Mouse (Mus musculus) adrenal gland, adult 8-10 months (tissue): ENCODE data around the gene Pclaf. TPM values are rescaled to one million over a fixed set of nuclear protein-coding genes. Genes with fewer than 3 reads are reported as not detected.

Experiments
- DNase-seq: peaks from one replicate; pipeline ENCODE4 v3.0.0; 2022
- total RNA-seq, 4 experiments: library from RNA; stranded (reverse); gene quantifications; 2 replicates each; pipeline ENCODE4 v1.2.4; 2022

The Pclaf gene
- total RNA-seq: under 1 TPM; 0.61 to 0.97 (median 0.90) TPM

DNA sequence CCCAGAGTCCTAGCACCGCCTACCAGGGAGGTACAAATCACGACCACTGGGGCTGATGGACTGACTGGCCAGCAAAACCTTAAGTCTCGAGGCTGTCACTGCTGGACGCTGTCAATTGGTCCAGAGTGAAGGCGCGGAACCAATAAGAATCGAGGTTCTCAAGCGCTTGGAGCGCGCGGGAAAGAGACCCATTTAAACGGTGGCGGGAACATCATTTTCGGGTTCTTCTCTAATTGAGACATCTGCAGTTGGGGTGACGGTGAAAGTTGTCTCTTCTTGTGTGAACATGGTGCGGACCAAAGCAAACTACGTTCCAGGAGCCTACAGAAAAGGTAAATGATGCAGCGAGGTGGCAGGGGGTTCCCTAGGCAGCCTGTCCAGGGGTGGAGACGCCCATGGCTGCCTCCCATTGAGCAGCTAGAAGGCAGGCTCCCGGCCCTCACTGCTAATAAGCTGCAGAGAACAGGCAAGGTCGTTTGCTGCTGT is at the start of gene Pclaf:
TSS of gene Pclaf (plus strand) at position 95 of the 486 bp plus-strand sequence.
- peak; percentile 67 for DNase-seq

GRCm38 (mm10) chr9:65844421-65845165 is 45.4 kb upstream of the Pclaf start:
- DNase-seq: no peak

DNA sequence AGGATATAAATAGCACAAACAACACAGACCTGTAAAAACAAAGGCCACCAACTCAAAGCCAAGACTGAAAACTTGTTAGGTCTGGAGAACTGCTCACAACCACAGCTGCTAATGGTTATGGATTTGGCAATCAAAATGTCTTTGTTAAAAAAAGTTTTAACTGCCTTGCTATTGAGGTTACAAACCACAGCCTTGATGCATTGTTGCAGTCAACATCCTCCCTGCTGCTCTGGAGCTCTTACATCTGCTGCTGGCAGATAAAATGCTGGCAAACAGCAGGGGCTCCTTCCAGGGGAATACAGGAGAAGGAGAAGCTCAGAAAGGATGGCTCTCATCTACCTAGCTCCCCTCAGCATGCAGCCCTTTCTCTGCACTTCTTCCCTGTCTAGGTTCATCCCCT is 41.9 kb upstream of the Pclaf start:
- DNase-seq: no peak

DNA sequence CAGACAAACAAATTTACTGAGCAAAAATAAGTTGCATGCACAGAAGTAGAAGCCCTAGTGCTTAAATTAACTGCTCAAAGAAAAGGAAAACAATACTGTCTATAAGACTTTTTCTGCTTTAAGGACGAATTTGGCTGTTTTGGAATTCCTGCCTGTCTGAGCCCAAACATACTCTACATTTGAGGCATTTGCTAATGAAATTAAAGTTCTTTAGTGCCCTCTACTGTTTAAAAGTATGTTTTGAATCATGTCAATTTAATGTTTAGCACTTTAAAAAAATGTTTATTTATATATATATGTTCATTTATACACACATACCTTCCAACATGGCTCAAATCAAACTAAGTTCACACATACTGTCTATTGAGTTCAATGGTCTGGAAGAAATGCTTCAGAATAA is 39.8 kb upstream of the Pclaf start:
- no peak for DNase-seq

GRCm38 (mm10) chr9:65859656-65860055 is 30.4 kb upstream of the Pclaf start:
- no peak for DNase-seq

DNA sequence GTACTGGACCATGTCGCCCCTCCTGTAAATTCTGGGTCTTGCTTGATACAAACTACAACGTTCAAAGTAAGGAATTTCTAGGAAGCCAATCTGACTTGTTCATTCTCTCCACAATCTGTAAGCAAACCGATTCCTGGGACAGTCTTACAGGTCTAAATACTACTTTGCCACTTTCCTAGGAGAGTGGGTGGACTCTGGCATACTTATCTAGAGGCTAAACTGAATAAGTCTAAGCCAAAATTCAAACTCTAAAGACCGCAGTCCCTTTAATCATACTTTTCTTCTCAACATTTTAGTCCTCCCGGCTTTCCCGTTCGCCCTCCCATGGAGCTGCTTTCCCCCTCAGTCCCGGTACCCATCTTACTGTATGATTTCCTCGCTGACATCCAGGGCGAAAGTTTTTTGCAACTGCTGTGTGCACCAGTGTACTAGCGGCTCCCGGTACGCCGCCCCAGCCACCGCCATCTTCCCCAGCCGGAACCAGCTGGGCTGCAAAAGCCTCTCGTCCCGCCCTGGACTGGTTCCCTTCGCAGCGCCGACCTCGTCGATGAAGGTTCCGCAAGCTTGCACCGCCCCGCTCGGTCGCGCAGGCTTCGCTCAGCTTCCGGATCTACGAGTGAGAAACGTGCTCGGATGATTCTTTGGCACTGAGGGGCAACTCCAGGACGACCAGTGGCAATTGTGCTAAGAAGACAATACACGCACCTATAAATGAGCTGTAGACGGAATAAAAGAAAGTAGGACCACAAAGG is 5.3 kb upstream of the Pclaf start:
- peak; percentile 87 for DNase-seq

DNA sequence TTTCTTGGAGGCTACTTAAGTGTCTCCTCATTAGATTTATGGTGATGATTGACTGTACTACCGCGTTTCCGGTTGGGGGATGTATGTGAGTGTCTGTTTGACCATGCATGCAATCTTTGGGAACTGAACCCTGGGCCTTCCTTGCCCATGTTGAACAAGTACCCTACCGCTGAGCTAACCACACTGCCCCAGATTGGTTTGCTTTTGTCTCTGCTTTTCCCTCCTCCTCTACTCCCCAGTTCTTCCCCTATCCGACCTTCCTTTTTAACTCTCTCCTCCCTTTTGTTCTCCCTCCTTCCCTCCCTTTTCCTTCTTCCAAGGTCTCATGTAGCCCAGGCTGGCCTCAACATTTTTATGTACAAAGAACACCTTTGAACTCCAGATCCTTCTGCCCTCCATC is 1.1 kb downstream of the Pclaf start:
- DNase-seq: no peak

GRCm38 (mm10) chr9:65896977-65897376 is 6.9 kb downstream of the Pclaf start:
- no peak for DNase-seq

DNA sequence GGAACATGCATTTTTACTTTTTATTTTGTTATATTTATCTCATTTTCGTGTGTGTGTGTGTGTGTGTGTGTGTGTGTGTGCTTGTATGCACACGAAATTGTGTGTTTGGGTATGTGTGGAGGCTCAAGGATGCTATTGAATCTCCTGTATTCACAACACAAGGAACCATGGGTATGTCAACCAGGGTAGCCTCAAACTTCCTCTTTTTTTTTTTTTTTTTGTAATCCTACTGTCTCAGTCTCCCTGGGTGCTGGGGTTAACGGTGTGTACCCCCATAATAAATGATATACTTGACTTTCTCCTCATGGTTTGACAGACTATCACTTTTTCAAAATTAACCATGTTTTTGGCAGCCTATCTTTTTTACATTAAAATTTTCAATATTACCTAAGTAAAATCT is 12.8 kb downstream of the Pclaf start:
- no peak for DNase-seq

DNA sequence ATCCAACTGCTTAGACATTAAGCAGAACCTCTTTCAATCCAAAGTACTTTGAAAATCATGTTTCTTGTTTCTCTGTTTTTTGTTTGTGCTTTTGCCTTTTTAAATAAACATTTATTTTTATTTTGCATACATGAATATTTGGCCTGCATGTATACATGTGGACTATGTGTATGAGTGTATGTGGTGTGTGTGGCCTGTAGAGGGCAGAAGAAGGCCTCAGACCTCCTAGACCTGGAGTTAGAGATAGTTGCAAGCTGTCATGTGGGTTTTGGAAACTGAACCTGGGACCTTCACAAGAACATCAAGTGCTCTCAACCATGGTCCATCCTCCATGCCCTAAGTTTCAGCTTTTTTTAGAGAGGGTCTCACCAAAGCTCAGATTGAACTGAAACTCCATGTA is 13.4 kb downstream of the Pclaf start:
- DNase-seq: no peak

- peak; percentile 97 for DNase-seq
Observed at GRCm38 (mm10) chr9:65908394-65909300, 18.6 kb downstream of the Pclaf start, which contains the start of the genes Trip4 and Csnk1g1. Gene Trip4 (minus strand): TSS chr9:65908794. Gene Csnk1g1 (plus strand): TSS chr9:65908924.

GRCm38 (mm10) chr9:65909301-65909801 is 19.3 kb downstream of the Pclaf start:
- peak; percentile 57 for DNase-seq

DNA sequence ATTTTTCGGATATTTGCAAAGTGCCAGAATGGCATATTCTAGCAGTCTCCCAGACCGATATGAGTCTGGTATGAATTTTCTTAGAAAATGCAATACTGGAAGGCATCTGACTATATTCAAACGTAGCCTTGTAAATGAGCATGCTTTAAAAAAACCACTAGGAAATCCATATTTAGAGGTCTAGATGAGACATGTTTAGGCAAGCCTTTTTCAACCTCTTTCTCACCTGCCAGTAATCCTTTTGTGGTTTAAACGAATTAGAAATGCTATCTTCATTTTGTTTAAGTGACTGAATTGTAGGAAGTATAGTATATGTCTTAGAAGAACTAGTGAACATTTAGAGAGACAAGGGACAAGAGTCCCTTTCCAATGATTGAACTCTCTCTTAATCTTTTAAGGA is 19.8 kb downstream of the Pclaf start:
- no peak for DNase-seq

DNA sequence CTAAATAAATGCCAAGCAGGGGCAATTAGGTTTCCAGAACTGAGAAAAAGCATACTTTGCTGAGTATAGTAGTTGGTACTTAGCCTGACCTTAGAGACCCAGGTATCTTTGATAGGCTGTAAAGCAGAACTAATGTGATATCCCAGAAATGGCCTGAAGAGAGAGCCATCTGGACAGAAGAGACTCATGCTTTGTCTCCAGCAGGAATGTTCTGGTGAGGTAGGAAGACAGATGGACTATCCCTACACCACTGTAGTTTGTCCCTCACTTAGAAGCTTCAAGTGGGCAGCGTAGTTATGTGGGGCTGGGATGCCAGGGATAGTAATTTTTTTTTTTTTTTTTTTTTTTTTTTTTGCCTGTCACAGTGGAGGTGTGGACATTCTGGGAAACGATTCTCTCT is 23.9 kb downstream of the Pclaf start:
- no peak for DNase-seq

DNA sequence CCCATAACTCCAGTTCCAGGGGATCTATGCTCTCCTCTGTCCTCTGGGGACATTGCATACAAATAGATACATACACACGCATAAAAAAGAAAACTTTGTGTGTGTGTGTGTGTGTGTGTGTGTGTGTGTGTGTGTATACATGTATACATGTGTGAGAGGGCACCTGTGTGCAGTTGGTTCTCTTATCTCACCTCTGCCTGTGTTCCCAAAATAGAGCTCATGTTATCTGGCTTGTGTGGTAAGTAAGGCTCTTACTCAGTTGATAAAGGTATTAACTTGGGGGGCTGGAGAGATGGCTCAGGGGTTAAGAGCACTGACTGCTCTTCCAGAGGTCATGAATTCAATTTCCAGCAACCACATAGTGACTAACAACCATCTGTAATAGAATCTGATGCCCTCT is 27.0 kb downstream of the Pclaf start:
- DNase-seq: no peak

DNA sequence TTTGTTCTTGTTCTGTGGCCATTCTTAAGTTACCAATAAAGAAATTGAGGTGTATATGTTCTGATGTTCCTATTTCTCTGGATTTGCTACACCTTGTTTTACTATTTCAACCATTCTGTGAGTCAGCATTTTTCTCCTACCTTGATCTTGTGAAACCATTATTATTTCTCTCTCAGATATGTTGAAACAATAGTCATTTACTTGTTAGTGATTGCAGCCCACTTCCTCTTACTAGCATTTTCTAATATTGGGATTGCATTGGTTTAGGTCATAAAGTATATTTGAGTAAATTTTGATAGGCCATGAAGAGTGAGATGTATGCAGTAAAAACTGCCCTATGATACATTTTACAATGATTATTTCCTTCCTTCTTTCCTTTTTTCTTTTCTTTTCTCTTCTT is 38.4 kb downstream of the Pclaf start:
- no peak for DNase-seq

DNA sequence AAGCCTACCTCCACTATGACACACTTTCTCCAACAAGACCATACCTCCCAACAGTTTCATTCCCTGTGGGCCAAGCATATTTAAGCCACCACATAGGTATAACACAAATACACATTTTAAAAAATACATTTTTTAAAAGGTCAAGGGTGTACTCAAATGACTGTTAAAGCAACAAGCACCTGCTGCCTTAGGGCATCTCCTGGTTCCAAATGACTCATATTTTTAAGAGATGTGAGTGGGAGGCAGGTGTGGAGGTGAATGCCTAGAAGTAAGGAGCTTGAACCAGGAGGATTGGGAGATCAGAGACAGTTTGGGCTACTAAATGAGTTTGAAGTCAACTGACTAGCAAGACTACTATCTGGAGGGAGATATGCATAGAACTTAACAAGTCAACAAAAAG is 39.8 kb downstream of the Pclaf start:
- DNase-seq: no peak

- DNase-seq: no peak
Observed at GRCm38 (mm10) chr9:65937566-65937965, 47.5 kb downstream of the Pclaf start.

- DNase-seq: no peak
Observed at GRCm38 (mm10) chr9:65951082-65951587, 61.1 kb downstream of the Pclaf start.
